Mouse (Mus musculus): ENCODE measurements around the gene BC017158.

GRCm38 (mm10) chr7:128276051-128276450, 21.9 kb downstream of the BC017158 start:
- TF ChIP-seq CTCF (IDR thresholded peaks at IDR 0.05), result no peak
- no peak for TF ChIP-seq EP300 (IDR thresholded peaks at IDR 0.05)

Measured in lung, postnatal 0 days (tissue).